Mouse (Mus musculus): ENCODE measurements at regions not wholly inside any gene's neighbourhood (a gene's known extent, or its start where the extent isn't known, plus 50 kb on each side); places are given as distances from the start of the nearest gene placed in this dataset.

DNA sequence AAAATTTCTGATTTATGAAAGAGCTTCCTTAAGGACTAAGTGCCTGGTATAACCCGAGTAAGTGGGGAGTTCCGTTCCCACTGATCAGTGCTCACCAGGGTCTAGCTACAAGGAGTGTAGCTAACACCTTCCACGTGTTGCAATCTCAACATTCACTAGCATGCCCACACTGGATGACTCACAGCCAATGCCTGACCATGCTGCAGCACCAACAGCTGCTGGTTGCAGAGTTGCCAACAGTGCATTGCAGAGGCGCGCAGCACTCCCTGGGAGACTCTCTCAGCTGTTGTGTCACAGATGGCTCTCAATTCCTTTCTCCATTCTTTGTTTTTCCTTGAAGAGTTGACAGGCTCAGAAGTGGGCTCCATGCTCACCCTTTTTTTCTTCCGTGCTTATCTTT lies 787.5 kb upstream of the Tenm3 start:
- Histone ChIP-seq H3K9ac (ENCODE audit: low read length) (no peak overlapping the region), H3K4me3 (ENCODE audit: low read depth, low read length) (no peak overlapping the region), H3K9me3 (ENCODE audit: control insufficient read depth, low read length) (no peaks in the 10 kb centered on the region), H3K36me3 (ENCODE audit: control insufficient read depth, insufficient read depth, low read length) (no peaks in the 10 kb centered on the region), H3K4me1 (ENCODE audit: control insufficient read depth, insufficient read depth, low read length) (0 out of 2 replicates have a peak, but pooled peaks cover 3% of the 10 kb centered on the region), H3K27me3 (ENCODE audit: control insufficient read depth, insufficient read depth, low read length) (no peaks in the 10 kb centered on the region), H3K27ac (ENCODE audit: low read depth, low read length) (no peak overlapping the region), H3K4me2 (no peak overlapping the region)
- 79% methylated on average over 6 of the region's 6 CpGs for WGBS
- ATAC-seq (ENCODE audit: low FRiP score) (no peak), DNase-seq (ENCODE audit: low spot score, missing footprints) (no peak)

GRCm38 (mm10) chr8:49627966-49628495 lies 784.3 kb upstream of the Tenm3 start:
- no peak overlapping the region for H3K4me2 ChIP-seq
- ATAC-seq (ENCODE audit: low FRiP score) (no peak), DNase-seq (ENCODE audit: low spot score, missing footprints) (peak; percentile 85)
- H3K9ac ChIP-seq (ENCODE audit: low read length) = no peak overlapping the region
- H3K4me3 ChIP-seq (ENCODE audit: low read depth, low read length) = no peak overlapping the region
- no peaks in the 10 kb centered on the region for H3K36me3 ChIP-seq (ENCODE audit: control insufficient read depth, insufficient read depth, low read length)
- no peaks in the 10 kb centered on the region for H3K27me3 ChIP-seq (ENCODE audit: control insufficient read depth, insufficient read depth, low read length)
- no peak overlapping the region for H3K27ac ChIP-seq (ENCODE audit: low read depth, low read length)
- 19% methylated on average over 10 of the region's 10 CpGs for WGBS
- H3K9me3 ChIP-seq (ENCODE audit: control insufficient read depth, low read length) = no peaks in the 10 kb centered on the region
- H3K4me1 ChIP-seq (ENCODE audit: control insufficient read depth, insufficient read depth, low read length) = 0 out of 2 replicates have a peak, but pooled peaks cover 3% of the 10 kb centered on the region

GRCm38 (mm10) chr8:49595501-49595900 lies 751.8 kb upstream of the Tenm3 start:
- Histone ChIP-seq H3K4me2 (no peak overlapping the region), H3K9me3 (ENCODE audit: control insufficient read depth, low read length) (no peaks in the 10 kb centered on the region), H3K27me3 (ENCODE audit: control insufficient read depth, insufficient read depth, low read length) (no peaks in the 10 kb centered on the region), H3K27ac (ENCODE audit: low read depth, low read length) (no peak overlapping the region), H3K9ac (ENCODE audit: low read length) (no peak overlapping the region), H3K4me3 (ENCODE audit: low read depth, low read length) (no peak overlapping the region), H3K4me1 (ENCODE audit: control insufficient read depth, insufficient read depth, low read length) (no peaks in the 10 kb centered on the region), H3K36me3 (ENCODE audit: control insufficient read depth, insufficient read depth, low read length) (no peaks in the 10 kb centered on the region)
- DNase-seq (ENCODE audit: low spot score, missing footprints) = no peak
- WGBS = 60% methylated on average over 2 of the region's 2 CpGs
- no peak for ATAC-seq (ENCODE audit: low FRiP score)

DNA sequence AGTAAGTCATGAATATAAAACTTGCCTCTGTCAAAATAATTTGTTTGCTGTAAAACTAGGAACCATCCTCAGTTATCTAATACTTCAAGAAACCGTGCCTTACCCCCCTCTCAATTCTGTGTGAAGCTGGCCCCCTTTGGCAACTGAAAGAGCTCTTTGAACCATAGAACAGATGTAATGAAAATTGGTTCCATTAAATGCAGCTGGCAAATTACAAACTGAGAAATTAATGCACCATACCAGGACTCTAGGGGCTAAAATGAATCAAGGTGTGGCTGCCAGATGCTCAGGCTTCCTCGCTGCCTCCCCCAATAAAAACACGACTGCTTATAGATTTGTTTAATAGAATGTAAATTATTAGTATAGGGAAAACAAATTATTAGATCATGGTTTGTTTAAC lies 723.7 kb upstream of the Tenm3 start:
- H3K36me3 ChIP-seq (ENCODE audit: control insufficient read depth, insufficient read depth, low read length) = no peaks in the 10 kb centered on the region
- no peak overlapping the region for H3K27ac ChIP-seq (ENCODE audit: low read depth, low read length)
- no peaks in the 10 kb centered on the region for H3K9me3 ChIP-seq (ENCODE audit: control insufficient read depth, low read length)
- ATAC-seq (ENCODE audit: low FRiP score) (no peak), DNase-seq (ENCODE audit: low spot score, missing footprints) (no peak)
- no peak overlapping the region for H3K4me2 ChIP-seq
- H3K4me3 ChIP-seq (ENCODE audit: low read depth, low read length) = no peak overlapping the region
- no peak overlapping the region for H3K9ac ChIP-seq (ENCODE audit: low read length)
- WGBS = 73% methylated on average over 3 of the region's 3 CpGs
- H3K27me3 ChIP-seq (ENCODE audit: control insufficient read depth, insufficient read depth, low read length) = no peaks in the 10 kb centered on the region
- H3K4me1 ChIP-seq (ENCODE audit: control insufficient read depth, insufficient read depth, low read length) = no peaks in the 10 kb centered on the region

DNA sequence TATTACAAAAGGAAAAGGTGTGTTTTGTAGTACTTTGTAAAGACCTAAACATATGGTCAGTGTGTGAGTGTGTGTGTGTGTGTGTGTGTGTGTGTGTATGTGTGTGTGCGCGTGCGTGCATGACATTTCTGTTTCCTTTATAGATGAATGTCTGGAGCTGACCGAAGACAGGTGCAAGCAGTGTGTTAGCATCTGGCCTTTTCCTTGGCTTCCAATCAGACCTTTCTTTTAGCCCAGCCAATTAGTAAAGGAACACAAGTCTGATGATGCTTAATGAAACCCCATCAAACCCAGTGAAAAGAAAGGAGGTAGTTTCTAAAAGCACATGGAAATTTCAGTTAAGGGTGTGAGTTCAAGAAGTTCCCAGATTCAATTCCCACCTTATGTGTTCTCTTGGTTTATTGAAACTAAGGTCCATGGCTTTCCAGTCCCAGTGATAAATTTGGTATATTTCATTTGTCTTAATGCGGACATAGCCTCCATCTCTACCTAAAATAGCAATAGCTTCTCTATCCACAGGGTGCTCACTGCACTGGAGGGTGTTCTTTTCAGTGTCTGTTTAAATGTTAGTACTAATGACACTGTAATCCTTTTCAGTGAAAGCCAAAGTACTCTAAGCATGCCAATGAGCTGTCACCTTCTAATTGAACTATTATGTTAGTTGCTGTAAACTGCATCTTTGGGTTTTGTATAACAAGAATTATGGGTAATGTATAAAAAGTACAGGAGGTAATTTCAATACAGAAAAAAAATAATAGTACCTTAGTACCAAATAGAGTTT lies 719.9 kb upstream of the Tenm3 start:
- WGBS = 92% methylated on average over 5 of the region's 5 CpGs
- no peak overlapping the region for H3K4me3 ChIP-seq (ENCODE audit: low read depth, low read length)
- no peaks in the 10 kb centered on the region for H3K4me1 ChIP-seq (ENCODE audit: control insufficient read depth, insufficient read depth, low read length)
- no peaks in the 10 kb centered on the region for H3K9me3 ChIP-seq (ENCODE audit: control insufficient read depth, low read length)
- no peak for ATAC-seq (ENCODE audit: low FRiP score)
- no peaks in the 10 kb centered on the region for H3K36me3 ChIP-seq (ENCODE audit: control insufficient read depth, insufficient read depth, low read length)
- no peak overlapping the region for H3K4me2 ChIP-seq
- no peaks in the 10 kb centered on the region for H3K27me3 ChIP-seq (ENCODE audit: control insufficient read depth, insufficient read depth, low read length)
- no peak overlapping the region for H3K27ac ChIP-seq (ENCODE audit: low read depth, low read length)
- DNase-seq (ENCODE audit: low spot score, missing footprints) = no peak
- no peak overlapping the region for H3K9ac ChIP-seq (ENCODE audit: low read length)

DNA sequence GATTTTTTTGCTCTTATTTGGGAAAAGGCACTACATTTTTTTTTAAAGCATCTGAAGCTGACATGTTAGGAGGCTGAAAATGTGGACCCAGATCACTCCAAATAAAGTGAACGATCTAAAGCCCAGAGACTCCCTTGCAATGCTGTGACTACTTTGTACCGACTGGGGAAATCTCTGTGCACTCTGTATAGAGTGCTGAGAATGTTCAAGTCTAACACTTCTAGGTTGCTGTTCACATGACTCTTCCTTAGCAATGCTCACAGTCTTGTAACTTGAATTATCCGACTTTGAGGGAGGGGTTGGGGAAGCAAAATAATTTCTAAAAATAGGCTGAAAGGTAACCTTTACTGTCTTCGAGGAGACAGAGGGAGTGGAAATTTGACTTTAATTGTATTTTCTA lies 719.2 kb upstream of the Tenm3 start:
- 88% methylated on average over 4 of the region's 4 CpGs for whole genome bisulfite sequencing
- ATAC-seq (ENCODE audit: low FRiP score) = no peak

DNA sequence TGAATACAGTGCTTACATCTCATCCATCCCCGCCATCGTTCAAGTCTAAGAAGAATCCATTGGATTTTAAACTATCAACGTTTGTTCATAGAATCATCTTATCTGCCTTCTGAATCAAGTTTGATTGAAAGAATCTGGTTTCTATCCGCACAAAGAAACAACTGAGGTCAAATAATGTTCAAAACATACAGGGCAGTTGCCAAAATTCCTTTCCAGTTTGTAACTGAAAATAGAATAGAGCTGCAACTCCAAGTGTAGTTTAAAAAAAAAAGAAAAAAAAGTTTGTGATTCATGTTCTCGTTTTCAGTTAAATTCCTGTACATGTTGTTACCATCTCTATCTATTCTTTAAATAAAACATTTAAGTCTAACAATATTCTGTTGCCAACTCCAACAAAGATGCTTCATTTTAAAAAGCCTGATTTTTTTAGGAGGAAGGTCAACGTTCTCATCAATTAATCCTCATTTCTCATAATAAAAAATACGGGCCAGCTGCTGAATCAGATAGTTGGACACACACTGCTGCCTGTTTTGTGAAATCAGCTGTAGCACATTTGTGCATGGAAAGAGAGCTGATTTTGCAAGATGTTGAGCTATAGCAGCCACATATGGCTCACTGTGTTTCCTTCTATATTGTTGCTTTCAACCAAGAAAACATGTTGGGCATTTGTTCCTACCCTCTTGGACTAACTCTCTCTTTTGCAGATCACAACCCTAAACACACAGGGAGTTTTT lies 712.1 kb upstream of the Tenm3 start:
- Histone ChIP-seq H3K27ac (ENCODE audit: low read depth, low read length) (no peak overlapping the region), H3K36me3 (ENCODE audit: control insufficient read depth, insufficient read depth, low read length) (no peaks in the 10 kb centered on the region), H3K4me1 (ENCODE audit: control insufficient read depth, insufficient read depth, low read length) (no peaks in the 10 kb centered on the region), H3K4me2 (no peak overlapping the region), H3K9ac (ENCODE audit: low read length) (no peak overlapping the region), H3K4me3 (ENCODE audit: low read depth, low read length) (no peak overlapping the region), H3K9me3 (ENCODE audit: control insufficient read depth, low read length) (no peaks in the 10 kb centered on the region), H3K27me3 (ENCODE audit: control insufficient read depth, insufficient read depth, low read length) (no peaks in the 10 kb centered on the region)
- WGBS = 89% methylated on average over 7 of the region's 7 CpGs
- ATAC-seq (ENCODE audit: low FRiP score) (no peak), DNase-seq (ENCODE audit: low spot score, missing footprints) (no peak)

More for the DNA sequence above, 719.2 kb upstream of the Tenm3 start:
- Histone ChIP-seq H3K9ac (ENCODE audit: low read length) (no peak overlapping the region), H3K27ac (ENCODE audit: low read depth, low read length) (no peak overlapping the region), H3K4me3 (ENCODE audit: low read depth, low read length) (no peak overlapping the region), H3K9me3 (ENCODE audit: control insufficient read depth, low read length) (no peaks in the 10 kb centered on the region), H3K36me3 (ENCODE audit: control insufficient read depth, insufficient read depth, low read length) (no peaks in the 10 kb centered on the region), H3K4me1 (ENCODE audit: control insufficient read depth, insufficient read depth, low read length) (no peaks in the 10 kb centered on the region), H3K4me2 (no peak overlapping the region), H3K27me3 (ENCODE audit: control insufficient read depth, insufficient read depth, low read length) (no peaks in the 10 kb centered on the region)
- DNase-seq (ENCODE audit: low spot score, missing footprints) = no peak

GRCm38 (mm10) chr8:49553175-49553574 lies 709.4 kb upstream of the Tenm3 start:
- 88% methylated on average over 3 of the region's 3 CpGs for WGBS

DNA sequence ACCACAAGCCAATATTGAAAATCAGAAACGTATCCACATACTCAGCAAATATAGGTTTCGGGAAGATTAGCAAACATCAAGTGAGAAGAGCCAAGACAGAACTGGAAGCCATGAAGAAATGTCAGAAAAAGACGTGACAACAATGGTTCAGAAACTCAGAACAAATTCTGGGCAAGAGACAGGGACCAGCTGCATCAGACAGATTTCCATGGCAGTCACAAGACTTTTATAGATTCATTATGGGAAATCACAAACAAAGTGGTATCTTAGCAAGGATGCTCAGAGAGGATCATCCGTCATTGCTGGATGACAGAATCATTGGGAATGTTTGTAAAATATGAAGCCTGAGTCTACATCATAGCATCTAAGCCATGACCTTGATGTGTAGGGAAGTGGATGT lies 699.6 kb upstream of the Tenm3 start:
- no peak for ATAC-seq (ENCODE audit: low FRiP score)
- DNase-seq (ENCODE audit: low spot score, missing footprints) = no peak
- no peaks in the 10 kb centered on the region for H3K4me1 ChIP-seq (ENCODE audit: control insufficient read depth, insufficient read depth, low read length)
- no peak overlapping the region for H3K9ac ChIP-seq (ENCODE audit: low read length)
- no peaks in the 10 kb centered on the region for H3K9me3 ChIP-seq (ENCODE audit: control insufficient read depth, low read length)
- no peaks in the 10 kb centered on the region for H3K36me3 ChIP-seq (ENCODE audit: control insufficient read depth, insufficient read depth, low read length)
- WGBS = 89% methylated on average over 4 of the region's 4 CpGs
- no peak overlapping the region for H3K4me3 ChIP-seq (ENCODE audit: low read depth, low read length)
- no peaks in the 10 kb centered on the region for H3K27me3 ChIP-seq (ENCODE audit: control insufficient read depth, insufficient read depth, low read length)
- H3K4me2 ChIP-seq = no peak overlapping the region
- H3K27ac ChIP-seq (ENCODE audit: low read depth, low read length) = no peak overlapping the region

More at GRCm38 (mm10) chr8:49553175-49553574, 709.4 kb upstream of the Tenm3 start:
- no peak for DNase-seq (ENCODE audit: low spot score, missing footprints)
- no peak overlapping the region for H3K9ac ChIP-seq (ENCODE audit: low read length)
- H3K27ac ChIP-seq (ENCODE audit: low read depth, low read length) = no peak overlapping the region
- H3K36me3 ChIP-seq (ENCODE audit: control insufficient read depth, insufficient read depth, low read length) = no peaks in the 10 kb centered on the region
- no peak overlapping the region for H3K4me3 ChIP-seq (ENCODE audit: low read depth, low read length)
- no peaks in the 10 kb centered on the region for H3K27me3 ChIP-seq (ENCODE audit: control insufficient read depth, insufficient read depth, low read length)
- ATAC-seq (ENCODE audit: low FRiP score) = no peak
- H3K4me1 ChIP-seq (ENCODE audit: control insufficient read depth, insufficient read depth, low read length) = no peaks in the 10 kb centered on the region
- no peak overlapping the region for H3K4me2 ChIP-seq
- no peaks in the 10 kb centered on the region for H3K9me3 ChIP-seq (ENCODE audit: control insufficient read depth, low read length)
